Mouse (Mus musculus): Measurements from ENCODE around the gene Fbxo21.

Fbxo21 gene

GRCm38 (mm10) chr5:118019905-118020304 is 43.4 kb downstream of the Fbxo21 start:
- no peak for DNase-seq (ENCODE audit: extremely low read depth, low read depth)

- no peak for DNase-seq (ENCODE audit: extremely low read depth, low read depth)
These were observed 46.5 kb downstream of the Fbxo21 start for GRCm38 (mm10) chr5:118023053-118023452.

GRCm38 (mm10) chr5:118025880-118026279 is 49.4 kb downstream of the Fbxo21 start:
- DNase-seq (ENCODE audit: extremely low read depth, low read depth) = no peak

- DNase-seq (ENCODE audit: extremely low read depth, low read depth) = no peak
These were observed 49.8 kb downstream of the Fbxo21 start for GRCm38 (mm10) chr5:118026343-118026742.

- DNase-seq (ENCODE audit: extremely low read depth, low read depth) = no peak
These were observed 50.7 kb downstream of the Fbxo21 start for GRCm38 (mm10) chr5:118027101-118027697.

- no peak for DNase-seq (ENCODE audit: extremely low read depth, low read depth)
These were observed 51.2 kb downstream of the Fbxo21 start, which contains the start of gene Tesc for GRCm38 (mm10) chr5:118027698-118028190. Gene Tesc (plus strand): TSS chr5:118027743.

- DNase-seq (ENCODE audit: extremely low read depth, low read depth) = no peak
These were observed 51.9 kb downstream of the Fbxo21 start for GRCm38 (mm10) chr5:118028191-118029034.

- no peak for DNase-seq (ENCODE audit: extremely low read depth, low read depth)
These were observed 52.5 kb downstream of the Fbxo21 start for GRCm38 (mm10) chr5:118029035-118029408.

GRCm38 (mm10) chr5:118029420-118029819 is 52.9 kb downstream of the Fbxo21 start:
- no peak for DNase-seq (ENCODE audit: extremely low read depth, low read depth)

GRCm38 (mm10) chr5:118030022-118030675 is 53.6 kb downstream of the Fbxo21 start:
- DNase-seq (ENCODE audit: extremely low read depth, low read depth) = no peak

GRCm38 (mm10) chr5:118031059-118031458 is 54.5 kb downstream of the Fbxo21 start:
- DNase-seq (ENCODE audit: extremely low read depth, low read depth) = no peak

GRCm38 (mm10) chr5:118031508-118031907 is 55.0 kb downstream of the Fbxo21 start:
- DNase-seq (ENCODE audit: extremely low read depth, low read depth) = no peak

GRCm38 (mm10) chr5:118033328-118033727 is 56.8 kb downstream of the Fbxo21 start:
- DNase-seq (ENCODE audit: extremely low read depth, low read depth) = no peak

GRCm38 (mm10) chr5:118033740-118034139 is 57.2 kb downstream of the Fbxo21 start:
- no peak for DNase-seq (ENCODE audit: extremely low read depth, low read depth)

- DNase-seq (ENCODE audit: extremely low read depth, low read depth) = no peak
These were observed 58.1 kb downstream of the Fbxo21 start for GRCm38 (mm10) chr5:118034632-118035031.

- DNase-seq (ENCODE audit: extremely low read depth, low read depth) = no peak
These were observed 59.3 kb downstream of the Fbxo21 start for GRCm38 (mm10) chr5:118035786-118036185.

GRCm38 (mm10) chr5:118036888-118037797 is 60.6 kb downstream of the Fbxo21 start:
- DNase-seq (ENCODE audit: extremely low read depth, low read depth) = no peak

- no peak for DNase-seq (ENCODE audit: extremely low read depth, low read depth)
These were observed 61.4 kb downstream of the Fbxo21 start for GRCm38 (mm10) chr5:118037798-118038484.

- no peak for DNase-seq (ENCODE audit: extremely low read depth, low read depth)
These were observed 62.7 kb downstream of the Fbxo21 start for GRCm38 (mm10) chr5:118039241-118039668.

- DNase-seq (ENCODE audit: extremely low read depth, low read depth) = no peak
These were observed 66.1 kb downstream of the Fbxo21 start for GRCm38 (mm10) chr5:118042599-118042998.
